Mouse (Mus musculus): ENCODE results near the gene Gm10037. TPM values are rescaled to one million over a fixed set of nuclear protein-coding genes. Genes with fewer than 3 reads are reported as not detected.

The Gm10037 gene
- total RNA-seq (2023), result not detected

DNA sequence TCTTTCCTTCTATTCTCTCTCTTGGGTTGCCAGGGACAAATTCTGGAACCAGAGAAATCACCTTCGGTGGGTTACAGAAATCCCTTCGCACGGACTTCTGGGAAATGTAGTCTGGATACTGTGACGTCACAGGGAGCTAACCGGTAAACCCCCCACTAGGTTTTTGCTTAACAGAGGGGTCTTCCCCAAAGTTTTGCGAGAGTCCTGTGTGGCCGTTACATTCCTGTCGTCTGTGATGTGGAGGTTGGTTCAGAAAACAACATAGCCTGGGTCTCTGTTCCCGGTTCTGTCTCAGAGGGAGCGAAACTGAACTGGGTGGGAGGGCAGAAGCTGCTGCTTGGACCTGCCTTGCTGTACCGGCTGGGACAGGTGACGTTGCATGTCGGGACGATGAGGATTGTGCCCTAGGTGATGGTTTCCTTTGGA is at the start of gene Gm10037:
Gene Gm10037 (plus strand): TSS at position 196 of the 426 bp plus-strand sequence.

DNA sequence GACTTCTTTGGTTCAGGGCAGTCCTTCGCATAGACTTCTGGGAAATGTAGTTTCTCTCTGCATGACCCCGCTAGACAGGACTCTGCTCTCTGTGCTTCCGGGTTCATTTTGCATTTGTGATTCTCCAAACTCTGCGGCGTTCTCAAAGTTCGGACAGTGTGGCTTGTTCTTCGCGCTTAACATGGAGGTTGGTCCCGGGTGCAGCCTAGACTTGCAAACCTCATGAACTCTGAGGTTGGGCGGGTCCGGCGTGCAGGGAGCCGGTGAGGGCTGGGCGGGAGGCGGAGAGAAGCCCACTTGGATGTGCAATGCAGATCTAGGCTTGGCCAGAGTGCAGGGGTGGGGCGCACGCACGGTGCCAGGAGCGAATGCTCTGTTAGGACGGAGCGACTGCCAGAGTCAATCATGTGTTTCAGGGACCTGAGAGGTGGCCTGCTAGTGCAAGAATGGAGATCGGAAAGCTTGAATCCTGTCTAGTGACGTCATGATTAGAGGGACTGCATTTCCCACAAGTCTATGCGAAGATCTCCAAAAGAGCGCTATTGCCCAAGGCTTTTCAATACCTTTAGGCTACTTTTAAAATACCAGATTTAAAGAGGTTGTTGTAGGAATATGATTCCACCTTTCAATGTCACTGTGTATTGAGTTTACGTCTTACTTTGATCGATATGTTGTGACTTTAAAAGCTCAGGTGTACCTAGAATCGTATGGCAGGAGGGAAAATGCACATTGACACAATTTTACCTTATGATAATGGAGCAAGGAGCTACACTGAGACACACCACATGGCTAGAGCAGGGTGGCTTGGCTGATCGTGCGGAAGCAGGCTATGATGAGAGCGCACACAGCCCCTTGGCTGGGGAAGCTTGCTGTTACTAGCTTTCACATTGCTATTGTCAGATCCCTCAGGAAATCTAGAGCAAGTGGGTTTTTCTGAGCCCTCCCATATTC is 16.9 kb upstream of the Gm10037 start, which contains the start of gene Zfp273:
Gene Zfp273 (plus strand): TSS at position 31 of the 951 bp plus-strand sequence.

DNA sequence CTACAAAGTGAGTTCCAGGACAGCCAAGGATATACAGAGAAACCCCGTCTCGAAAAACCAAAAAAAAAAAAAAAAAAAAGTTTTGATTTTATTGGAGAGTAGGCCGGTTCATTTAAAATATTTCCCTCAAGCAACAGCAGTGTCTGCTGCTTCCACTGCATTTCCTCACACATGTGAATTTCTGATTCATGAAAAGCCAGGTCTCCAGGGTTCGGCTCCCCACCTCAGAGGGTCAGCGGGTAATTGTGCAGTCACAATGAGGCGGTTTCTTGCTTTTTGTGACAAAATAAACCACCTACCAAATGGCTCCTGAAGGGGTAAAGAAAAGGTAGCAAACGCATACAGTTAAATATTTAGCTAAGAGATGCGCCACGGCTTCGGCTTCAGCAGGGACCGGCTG is 32.1 kb downstream of the Gm10037 start, which contains the start of gene BC048507:
Gene BC048507 (plus strand): TSS at position 301 of the 400 bp plus-strand sequence.

Other genes starting within 250 kb of the Gm10037 start
- 10 to 100 TPM; 15.6 to 15.8 TPM for gene Zfp729b, start 221.4 kb upstream of the Gm10037 start, total RNA-seq (2023)
- 1 to 10 TPM; 3.3 to 8.8 TPM for gene Gm49345, start 193.3 kb upstream of the Gm10037 start, total RNA-seq (2023)
- 10 to 100 TPM; 12.3 to 15.7 TPM for gene Zfp729a, start 193.3 kb upstream of the Gm10037 start, total RNA-seq (2023)
- gene Zfp738, start 144.0 kb upstream of the Gm10037 start, total RNA-seq (2023), result 10 to 100 TPM; 14.2 to 16.6 TPM
- 10 to 100 TPM in 1 of 2 experiments, 1 to 10 TPM in 1; 9.3 to 17.4 TPM for gene Zfp65, start 101.9 kb upstream of the Gm10037 start, total RNA-seq (2023)
- gene Zfp85, start 75.9 kb upstream of the Gm10037 start, total RNA-seq (2023), result 1 to 10 TPM; 4.9 to 5.0 TPM
- 1 to 10 TPM; 1.0 to 2.1 TPM for gene Zfp493, start 51.4 kb upstream of the Gm10037 start, total RNA-seq (2023)
- gene Zfp273, start 17.4 kb upstream of the Gm10037 start, total RNA-seq (2023), result 1 to 10 TPM; 4.3 to 5.5 TPM
- not detected for gene BC048507, start 32.2 kb downstream of the Gm10037 start, total RNA-seq (2023)

All from T-cell, adult 66 days (primary cell).